Mouse (Mus musculus): ENCODE measurements around the gene R3hdml.

Gene R3hdml

DNA sequence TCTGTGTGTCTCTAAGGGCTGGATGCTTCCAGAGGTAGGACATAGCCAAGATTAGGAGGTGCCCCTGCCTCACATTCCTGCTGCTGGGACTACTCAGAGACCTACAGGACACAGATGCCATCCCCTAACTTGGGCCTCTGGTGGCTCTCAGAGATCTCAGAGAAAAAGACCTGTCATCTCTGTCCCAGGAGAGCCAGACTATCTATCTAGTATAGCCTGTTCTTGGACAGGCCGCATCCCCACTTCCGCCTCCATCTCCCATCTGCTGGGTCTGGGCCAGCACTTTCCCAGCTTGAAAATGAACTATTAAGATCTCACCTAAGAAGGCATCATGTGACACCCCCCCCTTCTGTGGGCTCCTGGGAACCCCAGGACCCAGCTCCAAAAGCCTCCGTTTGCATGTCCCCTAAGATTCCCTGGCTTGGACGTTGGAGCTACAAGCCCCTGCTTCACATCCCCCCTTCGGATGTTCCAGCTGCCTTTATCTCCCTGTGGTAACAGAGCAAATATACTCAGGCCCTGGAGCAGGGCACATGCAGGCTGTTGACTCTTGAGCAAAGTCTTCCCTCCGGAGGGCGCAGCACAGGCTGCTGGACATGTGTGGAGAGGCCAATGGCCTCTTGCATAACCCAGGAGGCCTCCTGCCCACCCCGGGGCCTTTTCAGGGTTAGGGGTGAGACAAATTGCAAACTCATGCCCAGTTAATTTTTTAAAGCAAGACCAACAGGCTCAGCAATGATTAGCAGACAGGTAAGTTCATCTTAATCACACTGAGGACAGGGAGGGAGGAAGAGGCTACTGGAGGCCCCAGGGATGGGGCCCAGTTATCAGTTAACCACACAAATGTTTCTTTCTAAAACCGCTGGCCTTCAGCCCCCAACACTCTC is 48.4 kb downstream of the R3hdml start:
- DNase-seq (ENCODE audit: low spot score in 2 of 2) = no peak

- DNase-seq (ENCODE audit: low spot score in 2 of 2) = no peak
Observed at GRCm38 (mm10) chr2:163541568-163542182, 49.6 kb downstream of the R3hdml start.

- no peak for DNase-seq (ENCODE audit: low spot score in 2 of 2)
Observed at GRCm38 (mm10) chr2:163542674-163543073, 50.6 kb downstream of the R3hdml start.

- DNase-seq (ENCODE audit: low spot score in 2 of 2) = no peak
Observed at GRCm38 (mm10) chr2:163546623-163547318, 54.7 kb downstream of the R3hdml start.

- DNase-seq (ENCODE audit: low spot score in 2 of 2) = no peak
Observed at GRCm38 (mm10) chr2:163548822-163549221, 56.7 kb downstream of the R3hdml start.

- no peak for DNase-seq (ENCODE audit: low spot score in 2 of 2)
Observed at GRCm38 (mm10) chr2:163549786-163550185, 57.7 kb downstream of the R3hdml start.
